Mouse (Mus musculus) B cell, adult 2 months (primary cell): ENCODE data around the gene Ifnar2.

ENCODE experiments used
- DNase-seq, 2 experiments: peaks; one replicate each; pipeline ENCODE4 v3.0.0; 2022

Gene Ifnar2

DNA sequence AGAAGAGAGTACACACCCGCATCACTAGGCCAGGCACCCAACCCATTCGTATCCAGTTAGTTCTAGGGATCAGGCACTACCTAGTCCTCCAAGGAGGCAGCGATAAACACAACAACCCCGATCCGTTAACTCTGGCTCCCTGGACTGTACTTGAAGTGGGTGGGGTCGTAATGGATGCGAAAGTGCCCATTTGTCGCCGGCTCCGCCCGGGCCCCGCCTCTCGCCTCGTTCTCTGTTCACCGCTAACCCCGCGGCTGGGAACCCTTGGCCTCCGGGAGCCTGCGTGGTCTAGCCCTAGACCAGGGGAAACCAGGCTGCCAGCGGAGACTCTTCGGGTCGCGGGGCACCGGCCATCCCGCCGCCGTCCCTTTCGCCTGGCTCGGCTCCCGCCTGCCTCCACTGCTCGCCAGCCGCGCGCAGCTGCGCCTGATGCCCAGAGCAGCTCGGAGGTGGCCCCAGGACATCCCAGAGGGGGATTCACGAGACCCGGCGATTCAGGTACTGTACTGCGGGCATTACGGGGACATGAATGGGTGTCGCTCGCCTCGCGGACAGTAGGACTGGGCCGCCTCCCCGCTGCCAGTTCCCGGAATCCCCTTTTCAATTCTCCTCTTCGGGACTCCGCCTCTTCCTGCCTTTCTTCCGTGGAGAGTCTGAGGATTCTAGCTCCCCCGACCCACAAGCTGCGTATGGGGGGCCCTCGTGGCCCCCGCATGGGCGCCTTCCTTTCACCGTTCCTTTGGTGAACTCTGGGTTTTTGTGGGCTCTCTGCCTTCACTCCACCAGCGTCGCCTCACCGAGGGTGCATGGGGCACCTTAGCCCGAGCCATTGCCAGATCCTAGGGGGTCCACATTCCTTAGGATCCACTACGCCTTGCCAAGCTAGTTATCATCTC, at the start of gene Ifnar2:
Ifnar2 (plus strand) TSS at position 207 of the 896 bp plus-strand sequence.
- peak; percentile 76 to 79 for DNase-seq

DNA sequence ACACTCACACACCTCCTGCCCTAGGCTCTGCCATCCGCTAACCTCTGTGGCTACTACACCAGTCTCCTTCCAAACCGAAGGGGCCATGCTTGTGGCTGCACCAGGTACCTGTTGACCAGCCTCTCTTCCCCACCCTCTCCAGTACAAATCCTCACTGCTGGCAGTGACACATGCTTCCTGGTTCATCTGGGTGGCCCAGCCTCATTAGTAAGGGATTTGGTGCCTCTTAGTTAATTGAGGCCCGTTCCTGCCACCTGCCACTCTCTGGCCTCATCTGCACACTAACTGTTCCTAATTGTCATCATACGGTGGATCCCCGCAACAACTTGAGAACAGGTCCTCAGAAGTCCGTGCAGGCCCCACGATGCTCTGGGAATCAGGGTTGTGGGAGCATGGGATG, 45.0 kb upstream of the Ifnar2 start:
- DNase-seq: no peak

DNA sequence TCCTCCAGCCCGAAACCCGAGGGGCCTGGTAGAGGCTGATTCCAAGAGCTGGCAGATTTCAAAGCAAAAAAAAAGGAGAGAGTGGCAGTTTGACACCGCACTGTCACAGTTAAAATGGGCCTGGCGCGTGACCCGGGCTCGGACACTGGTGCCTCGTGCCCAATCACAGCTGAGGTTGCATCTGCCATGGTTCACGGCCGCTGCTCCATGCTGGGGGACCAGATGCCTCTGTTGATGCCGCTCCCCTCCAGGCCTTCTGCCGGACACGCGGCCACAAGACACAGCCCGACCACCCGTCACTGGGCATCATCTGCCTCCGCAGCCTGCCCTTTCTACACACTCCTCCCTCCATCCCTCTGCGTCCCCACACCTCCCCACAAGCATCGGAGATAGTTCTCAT, 43.7 kb upstream of the Ifnar2 start:
- no peak for DNase-seq

DNA sequence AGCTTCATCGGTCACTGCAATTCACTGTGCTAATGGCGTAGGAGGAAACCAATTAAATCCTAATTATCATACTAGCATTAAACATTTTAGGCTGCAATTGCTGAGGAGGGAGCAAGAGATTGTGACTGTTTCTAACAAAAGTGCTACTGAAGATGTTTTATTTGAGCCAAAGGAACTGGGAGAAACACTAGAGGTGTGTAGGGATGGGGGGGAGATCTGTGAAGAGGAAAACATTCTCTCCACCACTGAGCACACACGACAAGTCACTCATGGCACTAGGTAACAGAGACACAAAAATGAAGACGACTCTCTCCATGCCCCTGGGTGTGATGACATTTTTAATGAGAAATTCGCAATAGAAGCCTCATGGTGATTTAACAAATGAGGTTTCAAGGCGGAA, 42.1 kb upstream of the Ifnar2 start:
- DNase-seq: no peak

- DNase-seq: no peak
Observed at GRCm38 (mm10) chr16:91331153-91331552, 41.4 kb upstream of the Ifnar2 start.

DNA sequence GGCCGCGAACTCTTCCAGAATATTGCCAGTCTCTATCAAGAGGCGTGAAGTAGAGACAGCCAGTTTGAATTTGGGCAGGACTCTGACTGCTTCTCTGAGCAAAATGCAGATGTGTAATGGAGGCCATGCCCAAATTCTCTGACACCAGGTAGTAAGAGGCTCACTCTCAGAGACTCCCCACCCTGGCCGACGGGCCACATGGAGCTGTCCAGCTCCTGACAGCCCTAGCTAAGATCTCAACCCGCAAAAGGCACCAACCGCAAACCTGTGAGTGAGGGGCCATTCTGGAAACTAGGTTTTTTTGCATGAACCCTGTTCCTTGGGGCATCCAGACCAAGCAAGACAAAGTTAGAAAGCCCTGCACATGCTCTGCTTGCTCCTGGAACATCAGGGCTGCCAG, 39.7 kb upstream of the Ifnar2 start:
- no peak for DNase-seq

GRCm38 (mm10) chr16:91334190-91334893, 38.2 kb upstream of the Ifnar2 start:
- no peak for DNase-seq

- DNase-seq: no peak
Observed at GRCm38 (mm10) chr16:91336753-91337152, 35.8 kb upstream of the Ifnar2 start.

DNA sequence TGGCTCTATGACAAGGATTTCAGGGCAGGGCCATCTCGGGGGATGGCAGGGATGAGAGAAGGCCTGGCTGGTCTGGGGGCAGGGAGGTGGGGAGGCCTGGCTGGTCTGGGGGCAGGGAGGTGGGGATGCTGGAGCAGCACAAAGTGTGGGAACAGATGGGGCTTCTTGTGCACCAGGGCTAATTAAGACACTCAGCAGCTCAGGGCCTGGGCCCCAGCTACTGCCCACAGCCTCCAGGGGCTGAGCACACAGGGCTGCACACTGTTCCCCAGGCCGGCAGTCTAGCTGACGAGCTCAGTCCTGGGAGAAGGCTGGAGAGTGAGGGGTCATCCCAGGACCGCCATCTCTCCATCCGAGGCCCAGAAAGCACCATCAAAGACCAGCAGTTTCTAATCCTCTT, 35.1 kb upstream of the Ifnar2 start:
- DNase-seq: no peak

- DNase-seq: no peak
Observed at GRCm38 (mm10) chr16:91346491-91346890, 26.1 kb upstream of the Ifnar2 start.

GRCm38 (mm10) chr16:91347491-91348263, 24.9 kb upstream of the Ifnar2 start:
- peak; percentile 49 to 51 for DNase-seq

GRCm38 (mm10) chr16:91348264-91348565, 24.4 kb upstream of the Ifnar2 start:
- DNase-seq: peak in 1 of 2 experiments; percentile 55

GRCm38 (mm10) chr16:91348588-91349330, 23.8 kb upstream of the Ifnar2 start:
- peak; percentile 64 for DNase-seq

- peak; percentile 83 to 84 for DNase-seq
Observed at GRCm38 (mm10) chr16:91352084-91352562, 20.5 kb upstream of the Ifnar2 start.

GRCm38 (mm10) chr16:91352749-91353148, 19.8 kb upstream of the Ifnar2 start:
- DNase-seq: no peak

- DNase-seq: no peak
Observed at GRCm38 (mm10) chr16:91353177-91353576, 19.4 kb upstream of the Ifnar2 start.

DNA sequence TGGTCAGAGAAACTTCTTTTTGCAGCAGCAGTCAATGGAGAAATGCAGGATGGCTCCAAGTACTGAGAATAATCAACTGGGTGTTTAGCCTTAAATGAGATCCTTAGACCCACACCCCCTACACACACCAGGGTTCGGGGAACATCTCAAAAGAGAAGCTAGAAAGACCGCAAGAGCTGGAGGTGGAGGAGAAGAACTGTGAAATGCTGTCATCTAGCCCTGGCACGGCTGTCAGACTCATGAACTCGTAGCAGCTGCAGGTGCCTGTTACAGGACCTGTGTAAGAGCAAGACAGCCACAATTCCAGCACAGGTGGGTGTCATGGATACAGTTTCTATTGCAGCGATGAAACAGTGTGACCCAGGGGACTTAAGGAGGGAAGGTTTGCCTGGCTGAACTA, 18.9 kb upstream of the Ifnar2 start:
- no peak for DNase-seq

- peak; percentile 56 to 64 for DNase-seq
Observed at GRCm38 (mm10) chr16:91354599-91354998, 18.0 kb upstream of the Ifnar2 start.

DNA sequence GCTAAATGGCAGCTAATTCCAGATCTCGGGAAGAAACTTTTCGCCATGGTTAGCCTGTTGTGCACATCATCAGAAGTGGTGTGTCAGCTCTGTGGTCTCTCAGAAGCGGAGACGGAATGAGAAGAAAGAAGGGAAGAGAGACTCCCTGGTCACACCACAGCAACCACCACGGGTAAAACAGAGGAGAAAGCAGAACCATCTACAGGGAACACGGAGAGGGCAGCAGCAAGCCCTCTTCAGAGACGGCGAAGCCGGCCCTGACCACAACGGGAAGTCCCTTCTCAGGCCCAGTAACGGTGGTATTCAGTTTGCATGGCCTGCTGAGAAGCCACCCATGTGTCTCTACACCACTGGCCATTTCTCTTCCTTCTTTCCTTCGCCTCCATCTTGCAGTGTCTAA, 17.4 kb upstream of the Ifnar2 start:
- peak; percentile 68 to 74 for DNase-seq

DNA sequence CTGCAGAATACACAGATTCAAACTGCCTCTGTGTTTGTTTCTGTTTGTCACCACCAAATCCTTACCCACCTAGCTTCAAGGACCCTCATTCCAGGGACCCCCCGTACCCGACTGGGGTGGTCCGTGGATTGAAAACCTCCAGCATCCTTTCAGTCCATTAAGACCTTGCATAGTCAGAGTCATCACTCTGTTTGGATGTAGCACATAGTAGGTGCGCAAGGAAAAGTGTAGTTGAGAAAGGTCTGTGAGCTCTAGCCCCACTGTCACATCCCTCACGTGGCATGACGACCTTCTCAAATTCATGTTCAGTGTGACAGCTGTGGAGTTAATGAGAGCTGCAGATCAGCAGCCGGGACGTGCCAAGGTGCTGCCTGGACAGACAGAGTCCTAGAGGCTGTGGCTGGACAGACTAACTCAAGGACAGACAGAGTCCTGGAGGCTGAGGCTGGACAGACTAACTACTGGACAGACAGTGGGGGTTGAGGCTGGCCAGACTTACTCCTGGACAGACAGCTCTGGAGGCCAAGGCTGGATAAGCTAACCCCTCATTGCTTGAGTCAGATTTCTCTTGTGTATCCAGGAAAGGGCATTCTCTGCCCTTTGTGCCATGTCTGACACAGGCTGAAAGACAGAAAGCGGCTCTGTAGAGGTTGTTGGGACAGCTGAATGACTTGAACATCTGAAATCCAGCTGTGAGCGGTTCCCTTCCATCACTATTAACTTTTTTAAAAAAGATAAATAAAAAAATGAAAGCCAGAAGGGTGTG, 15.6 kb upstream of the Ifnar2 start:
- DNase-seq: no peak

GRCm38 (mm10) chr16:91357526-91357900, 15.1 kb upstream of the Ifnar2 start:
- no peak for DNase-seq

DNA sequence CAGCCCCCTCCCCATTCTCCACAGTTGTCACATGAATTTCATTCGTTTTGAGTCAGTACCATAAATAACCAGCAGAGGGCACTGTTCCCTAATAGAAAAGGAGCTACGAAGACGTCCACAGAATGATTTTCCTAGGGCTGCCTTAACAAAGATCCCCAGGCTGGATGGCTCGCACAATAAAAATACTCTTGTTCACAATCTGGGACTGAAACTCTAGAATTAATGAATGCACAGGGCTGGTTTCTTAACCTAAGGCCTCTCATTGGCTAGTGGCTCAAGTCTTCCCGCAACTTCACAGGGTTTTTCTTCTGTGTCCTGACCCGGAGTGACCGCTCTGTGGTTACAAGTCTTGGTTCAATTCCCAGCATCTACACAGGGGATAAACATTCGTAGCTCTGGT, 14.0 kb upstream of the Ifnar2 start:
- peak; percentile 77 to 79 for DNase-seq
